Mouse (Mus musculus): ENCODE measurements around the gene Jazf1. TPM values are rescaled to one million over a fixed set of nuclear protein-coding genes. Genes with fewer than 3 reads are reported as not detected.

Jazf1 gene
- polyA plus RNA-seq, 1 experiment = 1.7 TPM

- H3K4me1 ChIP-seq (ENCODE audit: control insufficient read depth, insufficient read depth, low read length) = no peaks in the 10 kb centered on the region
- no peak for TF ChIP-seq CTCF (IDR thresholded peaks at IDR 0.05; ENCODE audit: low read depth, low read length)
- no peak for TF ChIP-seq POLR2A (IDR thresholded peaks at IDR 0.05; ENCODE audit: insufficient read depth, low read length)
- TF ChIP-seq EP300 (IDR thresholded peaks at IDR 0.05; ENCODE audit: insufficient read depth, low read depth, low read length) = no peak
- no peaks in the 10 kb centered on the region for H3K9me3 ChIP-seq (replicated peaks; ENCODE audit: control insufficient read depth, insufficient read depth, low read length, poor library complexity, severe bottlenecking)
- no peaks in the 10 kb centered on the region for H3K27me3 ChIP-seq (ENCODE audit: control insufficient read depth, insufficient read depth, low read length, poor library complexity, severe bottlenecking)
- no peak overlapping the region for H3K4me3 ChIP-seq (ENCODE audit: low read depth, low read length)
- no peak overlapping the region for H3K9ac ChIP-seq (ENCODE audit: low read depth, poor library complexity, severe bottlenecking)
- no peak overlapping the region for H3K27ac ChIP-seq (ENCODE audit: insufficient read depth, low read length)
- no peaks in the 10 kb centered on the region for H3K36me3 ChIP-seq (ENCODE audit: control insufficient read depth, insufficient read depth, low read length, poor library complexity, severe bottlenecking)
Observed at GRCm38 (mm10) chr6:52932603-52933178, 135.7 kb downstream of the Jazf1 start.

GRCm38 (mm10) chr6:52929358-52929757, 139.1 kb downstream of the Jazf1 start:
- no peaks in the 10 kb centered on the region for H3K27me3 ChIP-seq (ENCODE audit: control insufficient read depth, insufficient read depth, low read length, poor library complexity, severe bottlenecking)
- TF ChIP-seq EP300 (IDR thresholded peaks at IDR 0.05; ENCODE audit: insufficient read depth, low read depth, low read length) (no peak), CTCF (IDR thresholded peaks at IDR 0.05; ENCODE audit: low read depth, low read length) (no peak), POLR2A (IDR thresholded peaks at IDR 0.05; ENCODE audit: insufficient read depth, low read length) (no peak)
- H3K36me3 ChIP-seq (ENCODE audit: control insufficient read depth, insufficient read depth, low read length, poor library complexity, severe bottlenecking) = no peaks in the 10 kb centered on the region
- H3K27ac ChIP-seq (ENCODE audit: insufficient read depth, low read length) = no peak overlapping the region
- no peaks in the 10 kb centered on the region for H3K4me1 ChIP-seq (ENCODE audit: control insufficient read depth, insufficient read depth, low read length)
- no peak overlapping the region for H3K9ac ChIP-seq (ENCODE audit: low read depth, poor library complexity, severe bottlenecking)
- H3K9me3 ChIP-seq (replicated peaks; ENCODE audit: control insufficient read depth, insufficient read depth, low read length, poor library complexity, severe bottlenecking) = no peaks in the 10 kb centered on the region
- no peak overlapping the region for H3K4me3 ChIP-seq (ENCODE audit: low read depth, low read length)

- H3K9ac ChIP-seq (ENCODE audit: low read depth, poor library complexity, severe bottlenecking) = no peak overlapping the region
- H3K4me1 ChIP-seq (ENCODE audit: control insufficient read depth, insufficient read depth, low read length) = no peaks in the 10 kb centered on the region
- H3K27me3 ChIP-seq (ENCODE audit: control insufficient read depth, insufficient read depth, low read length, poor library complexity, severe bottlenecking) = no peaks in the 10 kb centered on the region
- H3K36me3 ChIP-seq (ENCODE audit: control insufficient read depth, insufficient read depth, low read length, poor library complexity, severe bottlenecking) = no peaks in the 10 kb centered on the region
- no peak overlapping the region for H3K27ac ChIP-seq (ENCODE audit: insufficient read depth, low read length)
- H3K4me3 ChIP-seq (ENCODE audit: low read depth, low read length) = no peak overlapping the region
- no peak for TF ChIP-seq POLR2A (IDR thresholded peaks at IDR 0.05; ENCODE audit: insufficient read depth, low read length)
- no peak for TF ChIP-seq EP300 (IDR thresholded peaks at IDR 0.05; ENCODE audit: insufficient read depth, low read depth, low read length)
- peak; percentile 39 for TF ChIP-seq CTCF (IDR thresholded peaks at IDR 0.05; ENCODE audit: low read depth, low read length)
- no peaks in the 10 kb centered on the region for H3K9me3 ChIP-seq (replicated peaks; ENCODE audit: control insufficient read depth, insufficient read depth, low read length, poor library complexity, severe bottlenecking)
Observed at GRCm38 (mm10) chr6:52926947-52927346, 141.5 kb downstream of the Jazf1 start.

- H3K36me3 ChIP-seq (ENCODE audit: control insufficient read depth, insufficient read depth, low read length, poor library complexity, severe bottlenecking) = no peaks in the 10 kb centered on the region
- no peaks in the 10 kb centered on the region for H3K9me3 ChIP-seq (replicated peaks; ENCODE audit: control insufficient read depth, insufficient read depth, low read length, poor library complexity, severe bottlenecking)
- TF ChIP-seq EP300 (IDR thresholded peaks at IDR 0.05; ENCODE audit: insufficient read depth, low read depth, low read length) = no peak
- TF ChIP-seq CTCF (IDR thresholded peaks at IDR 0.05; ENCODE audit: low read depth, low read length) = no peak
- TF ChIP-seq POLR2A (IDR thresholded peaks at IDR 0.05; ENCODE audit: insufficient read depth, low read length) = no peak
- H3K27me3 ChIP-seq (ENCODE audit: control insufficient read depth, insufficient read depth, low read length, poor library complexity, severe bottlenecking) = no peaks in the 10 kb centered on the region
- no peak overlapping the region for H3K9ac ChIP-seq (ENCODE audit: low read depth, poor library complexity, severe bottlenecking)
- H3K4me3 ChIP-seq (ENCODE audit: low read depth, low read length) = no peak overlapping the region
- no peaks in the 10 kb centered on the region for H3K4me1 ChIP-seq (ENCODE audit: control insufficient read depth, insufficient read depth, low read length)
- H3K27ac ChIP-seq (ENCODE audit: insufficient read depth, low read length) = no peak overlapping the region
Observed at GRCm38 (mm10) chr6:52925458-52926042, 142.9 kb downstream of the Jazf1 start.

- H3K4me3 ChIP-seq (ENCODE audit: low read depth, low read length) = no peak overlapping the region
- TF ChIP-seq POLR2A (IDR thresholded peaks at IDR 0.05; ENCODE audit: insufficient read depth, low read length) = no peak
- no peak for TF ChIP-seq EP300 (IDR thresholded peaks at IDR 0.05; ENCODE audit: insufficient read depth, low read depth, low read length)
- TF ChIP-seq CTCF (IDR thresholded peaks at IDR 0.05; ENCODE audit: low read depth, low read length) = no peak
- H3K27me3 ChIP-seq (ENCODE audit: control insufficient read depth, insufficient read depth, low read length, poor library complexity, severe bottlenecking) = no peaks in the 10 kb centered on the region
- no peaks in the 10 kb centered on the region for H3K4me1 ChIP-seq (ENCODE audit: control insufficient read depth, insufficient read depth, low read length)
- no peaks in the 10 kb centered on the region for H3K36me3 ChIP-seq (ENCODE audit: control insufficient read depth, insufficient read depth, low read length, poor library complexity, severe bottlenecking)
- H3K27ac ChIP-seq (ENCODE audit: insufficient read depth, low read length) = no peak overlapping the region
- no peaks in the 10 kb centered on the region for H3K9me3 ChIP-seq (replicated peaks; ENCODE audit: control insufficient read depth, insufficient read depth, low read length, poor library complexity, severe bottlenecking)
- H3K9ac ChIP-seq (ENCODE audit: low read depth, poor library complexity, severe bottlenecking) = no peak overlapping the region
Observed at GRCm38 (mm10) chr6:52921248-52921647, 147.2 kb downstream of the Jazf1 start.

GRCm38 (mm10) chr6:52920719-52921118, 147.7 kb downstream of the Jazf1 start:
- no peak for TF ChIP-seq CTCF (IDR thresholded peaks at IDR 0.05; ENCODE audit: low read depth, low read length)
- TF ChIP-seq POLR2A (IDR thresholded peaks at IDR 0.05; ENCODE audit: insufficient read depth, low read length) = no peak
- TF ChIP-seq EP300 (IDR thresholded peaks at IDR 0.05; ENCODE audit: insufficient read depth, low read depth, low read length) = no peak
- Histone ChIP-seq H3K9me3 (replicated peaks; ENCODE audit: control insufficient read depth, insufficient read depth, low read length, poor library complexity, severe bottlenecking) (no peaks in the 10 kb centered on the region), H3K27me3 (ENCODE audit: control insufficient read depth, insufficient read depth, low read length, poor library complexity, severe bottlenecking) (no peaks in the 10 kb centered on the region), H3K36me3 (ENCODE audit: control insufficient read depth, insufficient read depth, low read length, poor library complexity, severe bottlenecking) (no peaks in the 10 kb centered on the region), H3K27ac (ENCODE audit: insufficient read depth, low read length) (no peak overlapping the region), H3K4me3 (ENCODE audit: low read depth, low read length) (no peak overlapping the region), H3K9ac (ENCODE audit: low read depth, poor library complexity, severe bottlenecking) (no peak overlapping the region), H3K4me1 (ENCODE audit: control insufficient read depth, insufficient read depth, low read length) (no peaks in the 10 kb centered on the region)
